Mouse (Mus musculus): ENCODE measurements around the gene Wdr70.
"Not testable (repeated sequence)": the region's sequence is repeated elsewhere in the genome, so short reads cannot be mapped to it uniquely, and the experiment has no call there.

Wdr70 gene

GRCm38 (mm10) chr15:8098774-8099749 is at the start of gene Wdr70:
Wdr70 (minus strand) TSS chr15:8099209.
- in situ Hi-C loops (cut with MboI), result no loop called here

GRCm38 (mm10) chr15:8135606-8136005 is 36.6 kb upstream of the Wdr70 start:
- in situ Hi-C loops (cut with MboI), result loop anchor here (25.0 kb wide), 1 partner anchor 177 kb away; no protein-coding TSS in a partner anchor

GRCm38 (mm10) chr15:8131761-8132160 is 32.8 kb upstream of the Wdr70 start:
- in situ Hi-C loops (cut with MboI), result loop anchor here (25.0 kb wide), 1 partner anchor 181 kb away; no protein-coding TSS in a partner anchor

GRCm38 (mm10) chr15:8131268-8131667 is 32.3 kb upstream of the Wdr70 start:
- in situ Hi-C loops (cut with MboI), result loop anchor here (25.0 kb wide), 1 partner anchor 181 kb away; no protein-coding TSS in a partner anchor

GRCm38 (mm10) chr15:8129281-8129680 is 30.3 kb upstream of the Wdr70 start:
- in situ Hi-C loops (cut with MboI), result loop anchor here (25.0 kb wide), 1 partner anchor 183 kb away; no protein-coding TSS in a partner anchor

GRCm38 (mm10) chr15:8109782-8110181 is 10.8 kb upstream of the Wdr70 start:
- in situ Hi-C loops (cut with MboI), result no loop called here

GRCm38 (mm10) chr15:8108966-8109743 is 10.1 kb upstream of the Wdr70 start, which contains the start of gene Nup155:
Nup155 (plus strand) TSS chr15:8109273.
- in situ Hi-C loops (cut with MboI), result no loop called here

GRCm38 (mm10) chr15:8108360-8108965 is 9.5 kb upstream of the Wdr70 start:
- in situ Hi-C loops (cut with MboI), result no loop called here

GRCm38 (mm10) chr15:8101975-8102542 is 3.0 kb upstream of the Wdr70 start:
- in situ Hi-C loops (cut with MboI), result not testable (repeated sequence)

GRCm38 (mm10) chr15:8097853-8098252 is 1.2 kb downstream of the Wdr70 start:
- in situ Hi-C loops (cut with MboI), result no loop called here

GRCm38 (mm10) chr15:8092668-8093067 is 6.3 kb downstream of the Wdr70 start:
- in situ Hi-C loops (cut with MboI), result not testable (repeated sequence)

- in situ Hi-C loops (cut with MboI), result no loop called here
Observed at GRCm38 (mm10) chr15:8090685-8091084, 8.3 kb downstream of the Wdr70 start.

- in situ Hi-C loops (cut with MboI), result no loop called here
Observed at GRCm38 (mm10) chr15:8088715-8089114, 10.3 kb downstream of the Wdr70 start.

GRCm38 (mm10) chr15:8087293-8087692 is 11.7 kb downstream of the Wdr70 start:
- in situ Hi-C loops (cut with MboI), result no loop called here

- in situ Hi-C loops (cut with MboI), result no loop called here
Observed at GRCm38 (mm10) chr15:8082139-8082538, 16.9 kb downstream of the Wdr70 start.

GRCm38 (mm10) chr15:8073159-8073558 is 25.9 kb downstream of the Wdr70 start:
- in situ Hi-C loops (cut with MboI), result not testable (repeated sequence)

GRCm38 (mm10) chr15:8065221-8065620 is 33.8 kb downstream of the Wdr70 start:
- in situ Hi-C loops (cut with MboI), result no loop called here

GRCm38 (mm10) chr15:8051177-8051576 is 47.8 kb downstream of the Wdr70 start:
- in situ Hi-C loops (cut with MboI), result no loop called here

- in situ Hi-C loops (cut with MboI), result no loop called here
Observed at GRCm38 (mm10) chr15:8039834-8040233, 59.2 kb downstream of the Wdr70 start.

GRCm38 (mm10) chr15:8038457-8038856 is 60.6 kb downstream of the Wdr70 start:
- in situ Hi-C loops (cut with MboI), result no loop called here

- in situ Hi-C loops (cut with MboI), result no loop called here
Observed at GRCm38 (mm10) chr15:8037825-8038224, 61.2 kb downstream of the Wdr70 start.
